Mouse (Mus musculus): ENCODE results near the gene Dglucy.

DNA sequence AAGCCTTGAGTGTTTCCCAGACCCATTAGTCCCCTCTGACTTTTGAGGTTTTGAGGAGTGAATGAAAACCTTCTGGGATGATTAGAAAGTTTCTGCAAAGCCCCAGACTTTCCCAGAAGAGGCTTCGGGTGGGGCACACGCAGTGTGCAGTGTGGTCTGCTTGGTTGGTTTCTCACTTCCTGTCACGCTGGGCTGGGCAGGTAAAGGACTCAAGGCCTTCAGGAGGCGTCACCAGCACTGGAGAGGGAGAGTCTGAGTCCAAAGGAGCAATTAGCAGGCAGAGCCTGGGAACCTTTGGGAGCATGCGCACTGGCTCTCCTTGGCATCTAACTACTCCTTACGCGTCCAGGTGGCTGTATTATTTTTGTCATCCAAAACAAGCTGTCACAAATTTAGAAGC, 78.9 kb downstream of the Dglucy start:
- TF ChIP-seq GATA1 (IDR thresholded peaks at IDR 0.05; ENCODE audit: low read length) (no peak), TAL1 (IDR thresholded peaks at IDR 0.05; ENCODE audit: low read length) (no peak)

Data from erythroblast, embryonic 14.5 days (primary cell).